Mouse (Mus musculus) stomach, embryonic 16.5 days (tissue): Measurements from ENCODE around the gene Skap2. TPM values are rescaled to one million over a fixed set of nuclear protein-coding genes. Genes with fewer than 3 reads are reported as not detected.

Experiments used
- ATAC-seq: fragments of 200-750 bp; cut with Nextera tagmentation; 2 replicates; pipeline ENCODE4 v1.8.0; 2017; ENCODE audit warnings: moderate number of reproducible peaks, moderate TSS enrichment; ENCODE audit not compliant: insufficient read depth, low FRiP score
- H3K27ac ChIP-seq: fragments of 300-500 bp; sonication (generic); 2 replicates; pipeline ENCODE4 v1.5.1; 2014; ENCODE audit warnings: low read length
- H3K27me3 ChIP-seq: fragments of 300-500 bp; sonication (generic); 2 replicates; pipeline ENCODE4 v1.6.1; 2014; ENCODE audit warnings: low read length, control low read depth, mixed read lengths; ENCODE audit not compliant: control insufficient read depth, insufficient read depth
- H3K36me3 ChIP-seq: fragments of 300-500 bp; sonication (generic); 2 replicates; pipeline ENCODE4 v1.6.1; 2014; ENCODE audit warnings: low read length; ENCODE audit not compliant: control insufficient read depth, insufficient read depth
- H3K4me1 ChIP-seq: fragments of 300-500 bp; sonication (generic); 2 replicates; pipeline ENCODE4 v1.6.1; 2014; ENCODE audit warnings: low read length, control low read depth, mixed read lengths; ENCODE audit not compliant: control insufficient read depth, insufficient read depth
- H3K4me2 ChIP-seq: fragments of 300-500 bp; sonication (generic); 2 replicates; pipeline ENCODE4 v1.6.1; 2014; ENCODE audit warnings: low read depth, low read length, mixed read lengths
- H3K4me3 ChIP-seq: fragments of 300-500 bp; sonication (generic); replicated peaks from 2 replicates; pipeline ENCODE4 v1.5.1; 2014; ENCODE audit warnings: mild to moderate bottlenecking, low read length
- H3K9ac ChIP-seq: fragments of 300-500 bp; sonication (generic); 2 replicates; pipeline ENCODE4 v1.6.1; 2014; ENCODE audit warnings: low read length
- H3K9me3 ChIP-seq: fragments of 300-500 bp; sonication (generic); replicated peaks from 2 replicates; pipeline ENCODE4 v1.6.1; 2016; ENCODE audit warnings: low read length, control low read depth; ENCODE audit not compliant: control insufficient read depth
- WGBS: fragments of 180-500 bp; shearing (Covaris S2); extraction: QIAGEN DNeasy Blood & Tissue Kit; methylation state at CpG from one replicate; pipeline ENCODE4 v1.1.7; 2014; 5-methylcytosine and 5-hydroxymethylcytosine counted together
- polyA plus RNA-seq: library from polyadenylated mRNA; unstranded; fragments of >200 nt; fragmentation: Nextera tagmentation; extraction: Ambion mirVana; gene quantifications from 2 replicates; pipeline ENCODE4 v1.2.1, GENCODE M21; 2015

Skap2 gene
- polyA plus RNA-seq, result 42.0 and 44.6 TPM in 2 replicates

GRCm38 (mm10) chr6:52012409-52013244 lies at the start of gene Skap2:
TSS of gene Skap2 (minus strand) at chr6:52012549.
- Histone ChIP-seq H3K4me1 (no peaks in the 10 kb centered on the region), H3K9me3 (no peaks in the 10 kb centered on the region), H3K4me2 (peak within 1 kb of the TSS; percentile 90), H3K27me3 (no peaks in the 10 kb centered on the region), H3K36me3 (no peaks in the 10 kb centered on the region), H3K9ac (peak within 1 kb of the TSS; percentile 79), H3K4me3 (peak within 1 kb of the TSS; percentile 82), H3K27ac (peak within 1 kb of the TSS; percentile 71)
- peak; percentile 99 for ATAC-seq
- WGBS, result under 1% methylated on average over 51 of the region's 51 CpGs

- Histone ChIP-seq H3K36me3 (no peaks in the 10 kb centered on the region), H3K27me3 (no peaks in the 10 kb centered on the region), H3K9me3 (no peaks in the 10 kb centered on the region), H3K4me1 (peaks cover 6% of the 10 kb centered on the region; the same call in 1 of the 2 replicates), H3K4me2 (no peak overlapping the region), H3K9ac (no peak overlapping the region), H3K27ac (no peak overlapping the region), H3K4me3 (no peak overlapping the region)
- whole genome bisulfite sequencing, result 50% methylated on average over 10 of the region's 10 CpGs
- no peak for ATAC-seq
Observed at GRCm38 (mm10) chr6:52058899-52059448, 46.6 kb upstream of the Skap2 start.

GRCm38 (mm10) chr6:52058120-52058519 lies 45.8 kb upstream of the Skap2 start:
- Histone ChIP-seq H3K4me3 (no peak overlapping the region), H3K9ac (no peak overlapping the region), H3K4me1 (0 out of 2 replicates have a peak, but pooled peaks cover 4% of the 10 kb centered on the region), H3K4me2 (no peak overlapping the region), H3K9me3 (no peaks in the 10 kb centered on the region), H3K36me3 (no peaks in the 10 kb centered on the region), H3K27ac (no peak overlapping the region), H3K27me3 (no peaks in the 10 kb centered on the region)
- WGBS, result 42% methylated on average over 5 of the region's 5 CpGs
- no peak for ATAC-seq

GRCm38 (mm10) chr6:52053567-52054561 lies 41.5 kb upstream of the Skap2 start:
- Histone ChIP-seq H3K4me1 (0 out of 2 replicates have a peak, but pooled peaks cover 4% of the 10 kb centered on the region), H3K9ac (no peak overlapping the region), H3K36me3 (no peaks in the 10 kb centered on the region), H3K4me2 (0 out of 2 replicates have a peak overlapping the region, but pooled peaks have one; percentile 3), H3K4me3 (no peak overlapping the region), H3K27ac (no peak overlapping the region), H3K27me3 (no peaks in the 10 kb centered on the region), H3K9me3 (no peaks in the 10 kb centered on the region)
- WGBS, result 56% methylated on average over 15 of the region's 15 CpGs
- ATAC-seq, result no peak

- H3K4me1 ChIP-seq, result 0 out of 2 replicates have a peak, but pooled peaks cover 3% of the 10 kb centered on the region
- H3K9me3 ChIP-seq, result no peaks in the 10 kb centered on the region
- H3K27ac ChIP-seq, result no peak overlapping the region
- no peak overlapping the region for H3K4me3 ChIP-seq
- no peaks in the 10 kb centered on the region for H3K27me3 ChIP-seq
- no peak for ATAC-seq
- no peak overlapping the region for H3K9ac ChIP-seq
- H3K4me2 ChIP-seq, result no peak overlapping the region
- no peaks in the 10 kb centered on the region for H3K36me3 ChIP-seq
- WGBS, result 44% methylated on average over 12 of the region's 12 CpGs
Observed at GRCm38 (mm10) chr6:52050062-52050461, 37.7 kb upstream of the Skap2 start.

- Histone ChIP-seq H3K4me1 (no peaks in the 10 kb centered on the region), H3K4me3 (no peak overlapping the region), H3K27ac (no peak overlapping the region), H3K4me2 (no peak overlapping the region), H3K9ac (no peak overlapping the region), H3K9me3 (no peaks in the 10 kb centered on the region), H3K27me3 (no peaks in the 10 kb centered on the region), H3K36me3 (no peaks in the 10 kb centered on the region)
- WGBS, result 65% methylated on average over 5 of the region's 5 CpGs
- ATAC-seq, result no peak
Observed at GRCm38 (mm10) chr6:52045517-52045916, 33.2 kb upstream of the Skap2 start.

- H3K9ac ChIP-seq, result no peak overlapping the region
- no peak for ATAC-seq
- no peak overlapping the region for H3K27ac ChIP-seq
- H3K9me3 ChIP-seq, result peaks cover 7% of the 10 kb centered on the region; the same call in 1 of the 2 replicates
- WGBS, result 87% methylated on average over 4 of the region's 4 CpGs
- H3K4me1 ChIP-seq, result peaks cover 4% of the 10 kb centered on the region
- H3K36me3 ChIP-seq, result no peaks in the 10 kb centered on the region
- H3K4me3 ChIP-seq, result no peak overlapping the region
- no peaks in the 10 kb centered on the region for H3K27me3 ChIP-seq
- no peak overlapping the region for H3K4me2 ChIP-seq
Observed at GRCm38 (mm10) chr6:52036077-52036476, 23.7 kb upstream of the Skap2 start.

- Histone ChIP-seq H3K4me1 (peaks cover 4% of the 10 kb centered on the region), H3K9ac (no peak overlapping the region), H3K27ac (no peak overlapping the region), H3K9me3 (peaks cover 4% of the 10 kb centered on the region; the same call in 1 of the 2 replicates), H3K36me3 (no peaks in the 10 kb centered on the region), H3K4me2 (no peak overlapping the region), H3K27me3 (no peaks in the 10 kb centered on the region), H3K4me3 (no peak overlapping the region)
- 34% methylated on average over 7 of the region's 7 CpGs for WGBS
- ATAC-seq, result no peak
Observed at GRCm38 (mm10) chr6:52031181-52031580, 18.8 kb upstream of the Skap2 start.
